Mouse (Mus musculus) yolk sac, embryonic 10.5 days (tissue): Measurements from ENCODE around the gene Tnni1.
A peak's percentile ranks its signal among the peaks of the same experiment; 100 is the strongest.

Experiments used
- DNase-seq: peaks from one replicate; pipeline ENCODE4 v3.0.0-alpha.2; 2017; ENCODE audit warnings: low spot score

The Tnni1 gene

GRCm38 (mm10) chr1:135767324-135767890 is 11.8 kb upstream of the Tnni1 start:
- no peak for DNase-seq

DNA sequence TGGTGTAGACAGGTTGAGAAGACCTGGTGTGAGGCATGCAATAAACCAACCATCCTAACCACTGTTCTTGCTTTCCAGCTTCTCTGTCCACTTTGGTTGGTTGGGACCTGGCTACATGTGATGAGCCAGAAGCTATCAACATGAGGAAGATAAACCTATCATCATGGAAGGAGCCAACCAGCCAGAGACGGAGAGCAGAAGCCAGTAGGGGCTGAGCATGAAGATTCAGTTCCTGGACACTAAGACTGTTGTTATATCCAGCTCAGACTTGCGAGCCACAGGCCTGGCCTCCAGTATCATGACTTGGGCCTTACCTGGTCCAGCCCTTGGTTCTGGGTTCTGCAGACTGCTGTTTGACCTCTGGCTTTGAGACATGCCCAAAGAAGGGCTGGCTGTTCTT is 10.8 kb upstream of the Tnni1 start:
- DNase-seq = no peak

DNA sequence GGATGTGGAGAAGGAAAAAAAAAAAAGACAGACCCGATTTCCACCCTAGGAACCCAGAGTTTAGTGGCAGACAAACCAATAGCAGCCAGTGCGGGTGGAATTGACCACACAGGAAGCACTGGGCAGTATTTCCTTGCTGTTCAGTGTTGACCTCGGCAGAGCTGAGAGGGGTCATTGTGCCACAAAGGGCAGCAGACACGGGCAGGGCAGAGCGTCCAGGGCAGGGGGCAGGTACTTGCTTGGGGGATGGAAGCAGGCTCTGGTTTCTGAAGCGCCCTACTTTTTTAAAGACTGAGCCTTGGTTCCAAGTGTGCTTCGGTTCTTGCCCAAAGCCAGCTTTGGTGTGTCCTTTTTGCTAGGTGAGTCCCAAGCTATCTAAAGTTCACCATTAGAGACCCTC is 9.0 kb upstream of the Tnni1 start:
- no peak for DNase-seq

GRCm38 (mm10) chr1:135770896-135771572 is 8.2 kb upstream of the Tnni1 start:
- no peak for DNase-seq

GRCm38 (mm10) chr1:135771573-135771970 is 7.7 kb upstream of the Tnni1 start:
- DNase-seq = no peak

GRCm38 (mm10) chr1:135776596-135776995 is 2.6 kb upstream of the Tnni1 start:
- DNase-seq = no peak

GRCm38 (mm10) chr1:135777046-135777445 is 2.2 kb upstream of the Tnni1 start:
- DNase-seq = no peak

GRCm38 (mm10) chr1:135780649-135781048 is 1.4 kb downstream of the Tnni1 start:
- no peak for DNase-seq

GRCm38 (mm10) chr1:135781220-135781619 is 2.0 kb downstream of the Tnni1 start:
- no peak for DNase-seq

- no peak for DNase-seq
Measured at GRCm38 (mm10) chr1:135782816-135783215, 3.6 kb downstream of the Tnni1 start.

GRCm38 (mm10) chr1:135787799-135788198 is 8.6 kb downstream of the Tnni1 start:
- peak; percentile 72 for DNase-seq

- no peak for DNase-seq
Measured at GRCm38 (mm10) chr1:135788708-135789107, 9.5 kb downstream of the Tnni1 start.

GRCm38 (mm10) chr1:135789815-135790214 is 10.6 kb downstream of the Tnni1 start:
- DNase-seq = no peak

- DNase-seq = no peak
Measured at GRCm38 (mm10) chr1:135792143-135792939, 13.1 kb downstream of the Tnni1 start.

- no peak for DNase-seq
Measured at GRCm38 (mm10) chr1:135793370-135794215, 14.4 kb downstream of the Tnni1 start.

- no peak for DNase-seq
Measured at GRCm38 (mm10) chr1:135794216-135795134, 15.2 kb downstream of the Tnni1 start.

GRCm38 (mm10) chr1:135798492-135798891 is 19.3 kb downstream of the Tnni1 start:
- no peak for DNase-seq

- DNase-seq = no peak
Measured at GRCm38 (mm10) chr1:135799109-135799627, 19.9 kb downstream of the Tnni1 start.

GRCm38 (mm10) chr1:135800192-135800950 is 21.1 kb downstream of the Tnni1 start:
- DNase-seq = peak; percentile 68

DNA sequence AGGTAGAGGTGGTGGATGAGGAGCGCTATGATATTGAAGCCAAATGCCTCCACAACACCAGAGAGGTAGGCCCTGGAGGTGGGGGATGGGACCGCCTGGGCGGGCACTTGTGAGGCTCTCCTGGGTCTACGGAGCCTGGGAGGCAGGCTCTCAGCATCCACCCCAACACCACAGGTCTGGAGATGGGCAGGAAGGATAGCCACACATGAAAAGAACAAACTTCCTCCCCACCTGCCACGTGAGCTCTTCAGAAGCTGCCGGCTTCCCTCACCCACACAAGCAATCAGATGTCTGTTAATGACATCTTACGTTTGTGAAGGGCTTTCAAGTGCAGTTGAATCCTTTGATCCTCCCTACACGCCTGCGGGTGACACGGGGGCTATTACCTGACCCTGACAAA is 28.3 kb downstream of the Tnni1 start:
- no peak for DNase-seq
